Mouse (Mus musculus) layer of hippocampus, adult 18-20 months (tissue): Measurements from ENCODE around the gene Ptges2. TPM values are rescaled to one million over a fixed set of nuclear protein-coding genes. Genes with fewer than 3 reads are reported as not detected.

ENCODE experiments used
- DNase-seq, 2 experiments: peaks; one replicate each; pipeline ENCODE4 v3.0.0; 2022; ENCODE audit warnings: low spot score in 2 of 2
- total RNA-seq, 2 experiments: library from RNA; stranded (reverse); gene quantifications; 2 replicates each; pipeline ENCODE4 v1.2.3; 2021

The Ptges2 gene
- total RNA-seq, 2 experiments from 2014 or later: 35.1 to 41.4 TPM

GRCm38 (mm10) chr2:32374191-32374590, 21.5 kb upstream of the Ptges2 start:
- DNase-seq: no peak

- DNase-seq: no peak
These were observed 20.3 kb upstream of the Ptges2 start for GRCm38 (mm10) chr2:32375317-32375940.

DNA sequence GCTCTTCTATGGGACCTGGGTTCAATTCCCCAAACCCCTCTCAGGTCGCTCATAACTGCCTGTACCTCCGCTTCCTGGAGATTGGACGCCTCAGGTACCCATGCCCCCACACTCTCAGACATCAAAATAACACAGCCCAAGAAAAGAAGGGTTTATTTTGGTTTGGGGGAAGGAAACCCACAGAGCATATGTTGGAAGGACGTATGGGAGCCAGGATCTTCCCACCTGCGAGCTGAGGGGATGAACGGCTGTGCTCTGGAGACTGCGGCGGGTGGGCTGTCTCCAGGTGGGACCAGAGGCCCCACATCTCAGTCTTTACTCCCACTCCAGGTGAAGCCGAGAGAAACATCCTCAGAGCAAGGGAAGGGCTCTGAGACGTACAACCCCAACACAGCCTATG, 18.7 kb upstream of the Ptges2 start:
- no peak for DNase-seq

DNA sequence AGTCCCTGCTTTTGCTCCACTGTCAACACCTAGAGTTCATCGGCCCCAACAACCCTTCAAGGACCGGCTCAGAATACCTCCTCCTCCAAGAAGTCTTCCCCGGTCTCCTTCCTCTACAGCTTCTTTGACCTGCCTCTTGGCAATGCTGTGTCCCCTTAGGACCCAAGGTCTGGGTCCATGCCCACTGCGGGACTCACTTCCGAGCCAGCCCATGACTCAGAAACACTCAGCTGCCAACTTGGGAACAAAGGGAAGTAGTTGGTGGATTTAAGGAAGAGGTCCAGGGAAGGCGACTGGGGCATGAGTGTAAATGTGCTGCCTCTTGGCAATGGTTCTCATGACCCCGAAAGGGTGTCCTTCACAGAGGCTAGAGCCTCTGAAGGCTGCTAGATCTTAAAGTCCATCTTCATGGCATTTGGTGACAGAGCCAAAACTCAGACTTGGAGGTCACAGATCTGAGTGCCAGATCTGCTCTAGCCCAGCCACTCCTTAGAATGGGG, 15.6 kb upstream of the Ptges2 start:
- DNase-seq: no peak

DNA sequence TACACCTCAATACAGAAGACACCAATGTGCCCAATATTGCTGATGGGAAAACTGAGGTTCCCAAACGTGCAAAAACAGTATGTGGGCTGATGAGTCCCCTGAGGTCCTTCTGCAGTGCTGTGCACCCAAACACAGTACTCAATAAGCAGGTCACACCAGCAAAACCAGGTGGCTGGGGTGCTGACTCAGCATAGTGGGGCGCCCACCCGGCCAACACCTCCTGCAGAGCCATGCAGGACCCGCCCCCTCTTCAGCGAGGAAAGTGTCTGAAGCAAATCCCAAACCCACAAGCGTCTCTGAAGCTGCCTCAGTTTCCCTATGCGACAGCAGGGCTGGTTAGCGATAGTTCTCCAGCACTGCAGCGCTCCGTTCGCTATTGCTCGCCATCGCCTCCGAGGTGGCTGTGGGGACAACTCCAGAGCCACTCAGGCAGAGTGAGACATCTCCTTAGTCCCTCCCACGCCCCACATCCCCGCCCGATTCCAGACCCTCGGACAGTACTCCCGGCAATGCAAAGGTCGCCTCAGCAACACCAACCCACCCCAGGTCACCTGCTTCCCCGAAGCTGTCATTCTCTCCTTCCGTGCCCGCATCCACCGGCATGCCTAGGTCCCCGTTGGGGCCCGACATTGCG, 14.4 kb upstream of the Ptges2 start:
- peak in 1 of 2 experiments; percentile 50 for DNase-seq

- peak; percentile 92 to 94 for DNase-seq
These were observed 13.9 kb upstream of the Ptges2 start, which contains the start of gene 1110008P14Rik for GRCm38 (mm10) chr2:32381775-32382223. TSS of gene 1110008P14Rik (minus strand) at chr2:32381938.

GRCm38 (mm10) chr2:32382689-32383088, 13.0 kb upstream of the Ptges2 start:
- DNase-seq: no peak

- no peak for DNase-seq
These were observed 7.8 kb upstream of the Ptges2 start, which contains the start of gene Lcn2 for GRCm38 (mm10) chr2:32387706-32388490. TSS of gene Lcn2 (minus strand) at chr2:32388252.

DNA sequence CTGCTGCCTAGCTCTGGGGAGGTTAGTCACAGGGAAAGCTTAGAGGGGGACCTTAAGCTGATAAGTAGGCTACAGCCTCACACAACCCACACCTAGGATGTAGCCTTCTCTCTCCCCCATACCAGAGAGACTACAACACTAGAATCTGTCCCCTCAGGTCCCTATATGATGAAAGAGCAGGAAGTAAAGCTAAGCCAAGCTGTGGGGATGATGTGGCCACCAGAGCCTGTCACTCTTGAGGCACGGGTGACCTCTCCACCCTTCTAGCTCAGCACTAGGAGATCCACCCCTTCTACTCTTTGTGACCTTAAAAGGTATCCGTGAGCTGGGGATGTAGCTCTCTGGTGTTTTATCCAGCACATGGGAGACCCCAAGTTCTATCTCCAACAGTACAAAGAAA, 6.5 kb upstream of the Ptges2 start:
- DNase-seq: no peak

DNA sequence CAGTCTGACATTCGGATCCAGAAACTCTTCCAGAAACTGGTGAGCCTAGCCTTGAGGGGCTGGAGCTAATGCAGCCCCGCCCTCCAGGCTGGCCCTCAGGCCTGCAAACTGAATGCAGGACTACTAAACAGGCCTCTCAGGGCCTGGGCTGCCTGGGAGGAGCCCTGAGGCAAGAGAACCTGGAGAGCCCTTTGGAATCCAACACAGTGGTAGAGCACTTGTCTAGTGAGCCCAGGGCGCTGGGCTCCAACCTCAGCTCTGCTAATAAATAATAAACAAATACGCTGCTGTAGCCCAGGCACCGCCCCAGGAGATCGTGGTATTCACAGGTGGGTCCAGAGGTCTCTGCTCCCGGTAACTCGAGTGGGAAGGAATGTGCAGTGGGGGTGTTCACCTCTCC, 4.8 kb upstream of the Ptges2 start:
- no peak for DNase-seq

DNA sequence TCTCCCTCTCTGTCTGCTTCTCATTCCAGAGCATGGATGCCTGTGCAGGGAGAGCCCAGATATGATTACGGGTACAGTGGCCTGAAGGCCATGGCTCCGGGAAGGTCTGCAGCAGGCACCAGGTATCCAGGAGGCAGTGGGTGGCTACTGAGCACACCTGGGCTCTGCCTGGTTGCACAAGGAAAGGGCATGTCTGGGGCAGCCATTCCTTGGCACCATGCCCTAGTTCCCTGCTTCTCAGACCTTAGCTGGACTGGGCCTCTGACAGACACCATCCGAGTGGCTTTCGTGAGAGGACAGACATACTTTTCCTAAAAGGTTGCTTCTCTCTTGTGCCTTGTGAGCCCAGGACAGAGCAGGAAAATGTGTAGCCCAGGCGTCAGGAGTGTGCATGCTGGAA, 3.6 kb upstream of the Ptges2 start:
- no peak for DNase-seq

DNA sequence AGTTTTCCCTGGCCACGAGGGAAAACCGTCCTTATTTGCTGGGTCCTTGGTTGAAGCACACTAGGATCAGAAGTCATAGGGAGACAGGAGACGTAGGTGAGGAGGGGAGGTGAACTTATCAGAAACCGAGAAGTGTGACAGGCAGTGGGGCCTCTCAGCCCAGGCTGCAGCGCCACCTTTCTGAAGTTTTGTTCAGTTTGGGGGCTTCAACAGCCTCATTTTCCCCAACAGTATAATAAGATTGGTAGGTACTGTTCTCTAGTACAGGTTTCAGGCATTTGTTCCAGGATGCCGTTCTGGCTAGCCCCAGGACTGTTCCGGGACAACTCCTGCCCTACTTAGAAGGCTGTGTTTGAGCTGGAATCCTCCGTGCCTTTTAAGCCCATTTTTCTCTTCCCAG, 723 bp upstream of the Ptges2 start:
- DNase-seq: peak in 1 of 2 experiments; percentile 45

DNA sequence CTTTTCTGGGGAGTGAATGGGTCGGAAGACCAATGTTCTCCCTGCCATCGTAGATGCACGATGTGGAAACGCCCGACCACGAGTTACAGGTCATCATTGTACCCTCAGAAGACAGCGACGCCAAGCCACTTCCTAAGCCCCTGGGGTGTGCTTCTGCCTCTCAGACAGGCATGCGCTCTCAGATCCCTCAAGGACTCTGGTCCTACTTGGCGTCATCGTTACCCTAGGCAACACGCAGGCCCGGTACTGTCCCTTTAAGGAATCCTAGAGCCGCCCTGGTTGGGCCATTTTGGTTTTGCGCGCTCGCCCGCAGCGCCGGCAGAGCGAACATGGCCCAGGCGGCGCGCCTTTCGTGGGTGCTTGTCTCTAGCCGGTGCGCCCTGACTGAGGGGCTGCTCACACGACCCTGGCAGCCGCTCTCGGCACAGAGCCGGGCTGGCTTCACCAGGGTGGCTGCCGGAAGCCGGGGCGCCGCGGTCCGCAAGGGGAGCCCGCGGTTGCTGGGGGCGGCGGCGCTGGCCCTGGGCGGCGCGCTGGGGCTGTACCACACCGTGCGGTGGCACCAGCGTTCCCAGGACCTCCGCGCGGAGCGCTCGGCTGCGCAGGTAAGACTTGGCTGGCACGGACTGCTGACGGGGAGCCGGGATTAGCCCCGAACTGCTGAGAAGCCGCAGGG, 388 bp downstream of the Ptges2 start:
- DNase-seq: peak; percentile 90 to 96

DNA sequence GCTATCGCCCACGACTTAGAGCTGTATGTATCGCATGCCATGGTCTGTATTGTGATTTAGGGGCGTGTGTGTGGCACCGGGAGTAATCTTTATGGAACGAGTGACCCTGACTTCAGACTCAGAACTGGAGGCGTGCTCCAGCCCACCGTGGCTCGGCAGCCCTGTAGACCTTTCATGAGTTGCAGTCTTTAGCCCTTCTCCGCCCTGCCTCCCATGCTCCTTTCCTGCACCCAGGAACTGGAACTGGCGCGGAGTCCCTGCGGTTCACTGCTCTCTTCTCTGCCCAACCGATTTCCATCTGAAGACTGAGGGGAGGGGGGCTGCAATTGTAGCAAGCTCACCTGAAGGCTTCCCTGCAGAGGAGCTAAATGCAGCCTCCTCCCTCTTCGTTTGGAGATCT, 999 bp downstream of the Ptges2 start:
- DNase-seq: no peak

DNA sequence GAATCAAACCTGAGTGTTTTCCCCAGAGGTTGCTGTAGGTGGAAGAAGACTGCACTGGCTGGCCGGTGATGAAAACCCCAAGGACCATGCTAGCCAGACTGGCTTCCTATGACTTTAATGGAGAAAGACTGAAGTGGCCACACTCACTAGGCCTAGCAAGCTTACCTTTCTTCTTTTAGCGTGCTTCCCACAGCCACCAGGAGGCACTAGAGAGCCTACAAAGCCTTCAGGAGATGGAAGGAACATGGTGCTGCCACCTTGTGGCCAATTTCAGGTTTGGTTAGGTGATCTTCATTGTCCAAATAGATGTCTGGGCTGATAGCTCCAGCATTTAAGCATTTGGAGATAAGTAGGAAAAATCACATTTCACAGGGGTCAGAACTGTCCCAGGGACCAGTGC, 9.0 kb downstream of the Ptges2 start:
- peak; percentile 88 to 98 for DNase-seq

DNA sequence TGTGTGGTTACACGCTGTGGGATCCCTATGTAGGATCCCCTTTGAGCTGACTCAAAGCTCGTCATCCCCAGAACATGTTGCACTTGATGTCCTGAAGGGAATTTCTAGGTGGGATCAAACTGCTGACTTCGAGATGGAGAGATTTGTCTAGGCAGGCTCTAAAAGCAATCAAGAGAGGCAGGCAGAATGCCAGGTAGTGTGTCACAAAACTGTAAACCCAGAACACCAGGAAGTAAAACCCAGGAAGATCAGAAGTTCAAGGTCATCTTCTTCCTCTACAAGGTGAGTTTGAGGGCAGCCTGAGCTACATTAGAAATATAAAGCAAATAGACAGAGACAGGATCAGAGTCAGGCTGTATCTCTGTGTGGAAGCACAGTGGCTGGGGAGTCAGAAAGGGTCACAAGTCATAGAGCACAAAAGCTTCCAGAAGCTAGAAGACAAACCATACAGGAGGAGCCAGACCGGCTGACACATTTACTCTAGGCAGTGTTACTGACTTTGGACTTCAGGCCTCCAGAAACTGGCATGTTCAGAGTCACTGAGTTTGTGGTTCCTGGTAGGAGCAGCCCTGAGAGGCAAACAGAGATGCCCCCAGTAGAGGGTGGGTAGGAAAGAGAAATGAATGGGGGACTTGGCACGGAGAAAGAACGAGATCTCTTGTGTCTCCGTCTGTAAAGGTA, 11.6 kb downstream of the Ptges2 start:
- DNase-seq: no peak

- DNase-seq: no peak
These were observed 13.0 kb downstream of the Ptges2 start for GRCm38 (mm10) chr2:32408429-32409424.

GRCm38 (mm10) chr2:32411407-32411806, 15.7 kb downstream of the Ptges2 start:
- no peak for DNase-seq

DNA sequence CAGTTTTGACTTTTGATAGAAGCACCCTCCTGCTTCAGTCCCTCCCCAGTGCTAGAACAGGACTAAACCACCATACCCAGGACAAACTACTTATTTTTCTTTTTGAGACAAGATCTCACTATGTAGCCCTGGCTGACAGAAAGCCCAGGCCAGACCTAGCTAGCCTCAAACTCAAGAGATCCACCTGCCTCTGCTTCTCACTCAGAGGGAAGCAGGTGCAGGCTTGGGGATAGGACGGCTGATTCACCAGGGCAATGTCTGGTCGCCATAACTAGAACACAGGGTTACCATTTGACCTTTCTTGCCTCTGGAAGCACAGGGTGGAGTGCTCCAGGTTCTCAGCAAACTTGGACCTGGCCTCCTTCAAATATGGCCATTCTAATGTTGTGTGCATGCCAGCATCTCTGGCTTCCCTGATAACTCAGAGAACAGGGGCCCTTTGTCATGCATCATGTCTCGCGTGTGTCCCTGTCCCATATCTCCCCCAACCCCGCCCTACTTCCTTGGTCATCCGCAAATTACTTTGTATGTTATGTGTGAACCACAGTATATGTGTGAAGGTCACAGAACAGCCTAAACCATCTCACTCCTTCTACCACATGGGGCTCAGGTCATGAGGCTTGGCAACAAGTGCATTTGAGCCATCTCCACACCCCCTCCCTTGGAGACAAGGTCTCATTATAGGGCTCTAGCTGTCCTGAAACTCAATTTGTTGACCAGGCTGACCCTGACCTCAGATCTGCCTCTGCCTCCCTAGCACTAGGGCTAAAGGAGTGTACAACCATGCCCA, 17.2 kb downstream of the Ptges2 start:
- DNase-seq: no peak
